Mouse (Mus musculus) spleen, postnatal 10 days (tissue): Measurements from ENCODE around the gene Atg2b.

Source experiments
- DNase-seq, 2 experiments: peaks; one replicate each; pipeline ENCODE4 v3.0.0; 2021 to 2022; ENCODE audit warnings: low spot score in 2 of 2

Atg2b gene

GRCm38 (mm10) chr12:105685001-105685691 is at the start of gene Atg2b:
TSS of gene Atg2b (minus strand) at chr12:105685211.
- peak; percentile 92 to 97 for DNase-seq

- DNase-seq = no peak
Measured at GRCm38 (mm10) chr12:105733370-105734159, 48.6 kb upstream of the Atg2b start.

GRCm38 (mm10) chr12:105730851-105731460 is 45.9 kb upstream of the Atg2b start:
- DNase-seq = no peak

GRCm38 (mm10) chr12:105727964-105728363 is 43.0 kb upstream of the Atg2b start:
- peak in 1 of 2 experiments; percentile 56 for DNase-seq

- peak in 1 of 2 experiments; percentile 21 for DNase-seq
Measured at GRCm38 (mm10) chr12:105727268-105727667, 42.3 kb upstream of the Atg2b start.

- no peak for DNase-seq
Measured at GRCm38 (mm10) chr12:105725736-105726135, 40.7 kb upstream of the Atg2b start.

- DNase-seq = no peak
Measured at GRCm38 (mm10) chr12:105724616-105725015, 39.6 kb upstream of the Atg2b start.

GRCm38 (mm10) chr12:105722657-105723056 is 37.6 kb upstream of the Atg2b start:
- peak in 1 of 2 experiments; percentile 10 for DNase-seq

- DNase-seq = no peak
Measured at GRCm38 (mm10) chr12:105721452-105722132, 36.6 kb upstream of the Atg2b start.

- DNase-seq = no peak
Measured at GRCm38 (mm10) chr12:105720196-105720595, 35.2 kb upstream of the Atg2b start.

GRCm38 (mm10) chr12:105718616-105719015 is 33.6 kb upstream of the Atg2b start:
- DNase-seq = peak in 1 of 2 experiments; percentile 65

- peak; percentile 69 to 91 for DNase-seq
Measured at GRCm38 (mm10) chr12:105705799-105706487, 20.9 kb upstream of the Atg2b start, which contains the start of gene Ak7. TSS of gene Ak7 (plus strand) at chr12:105705976.

GRCm38 (mm10) chr12:105700433-105700832 is 15.4 kb upstream of the Atg2b start:
- DNase-seq = no peak

GRCm38 (mm10) chr12:105697104-105697780 is 12.2 kb upstream of the Atg2b start:
- no peak for DNase-seq

- no peak for DNase-seq
Measured at GRCm38 (mm10) chr12:105695848-105696247, 10.8 kb upstream of the Atg2b start.

GRCm38 (mm10) chr12:105694021-105694420 is 9.0 kb upstream of the Atg2b start:
- no peak for DNase-seq

- no peak for DNase-seq
Measured at GRCm38 (mm10) chr12:105689435-105689834, 4.4 kb upstream of the Atg2b start.

GRCm38 (mm10) chr12:105688546-105688945 is 3.5 kb upstream of the Atg2b start:
- DNase-seq = no peak

GRCm38 (mm10) chr12:105687416-105687815 is 2.4 kb upstream of the Atg2b start:
- DNase-seq = no peak

- no peak for DNase-seq
Measured at GRCm38 (mm10) chr12:105686791-105687190, 1.8 kb upstream of the Atg2b start.
